Mouse (Mus musculus): ENCODE measurements around the gene Tmod1. TPM values are rescaled to one million over a fixed set of nuclear protein-coding genes. Genes with fewer than 3 reads are reported as not detected.

Tmod1 gene
- polyA plus RNA-seq, 1 experiment = not detected

DNA sequence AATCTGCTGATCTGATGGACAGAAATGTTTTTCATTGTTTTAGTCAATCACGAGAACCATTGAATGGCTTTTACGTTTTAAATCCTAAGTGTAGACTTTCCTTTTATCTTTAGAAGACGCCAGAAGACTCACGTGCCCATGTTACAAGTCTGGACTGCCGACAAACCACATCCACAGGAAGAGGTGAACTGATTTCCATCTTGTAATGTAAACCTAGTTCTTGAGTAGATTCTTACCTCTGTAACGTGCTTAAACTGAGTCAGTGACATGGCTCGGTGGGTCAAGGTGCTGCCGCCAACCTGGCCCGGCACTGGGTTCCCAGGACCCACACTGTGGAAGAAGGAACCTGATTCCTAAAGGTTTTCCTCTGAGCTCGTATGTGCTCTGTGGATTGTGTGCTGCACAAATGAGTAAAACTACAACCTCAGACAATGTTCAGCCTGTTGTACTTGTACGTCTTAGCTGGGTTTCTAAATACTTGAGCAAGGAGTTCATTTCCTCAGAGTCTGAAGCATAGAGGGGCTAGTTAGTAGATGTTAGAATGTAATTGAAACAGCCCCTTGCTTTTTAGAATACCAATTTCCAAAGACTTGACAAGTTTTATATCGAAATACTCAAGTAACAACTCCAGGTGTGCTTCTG is 113.3 kb downstream of the Tmod1 start:
- WGBS = 91% methylated on average over 12 of the region's 12 CpGs
- Histone ChIP-seq H3K4me3 (ENCODE audit: insufficient read depth, low read depth, low read length) (no peak overlapping the region), H3K27ac (ENCODE audit: insufficient read depth, low read depth, low read length) (no peak overlapping the region), H3K4me1 (ENCODE audit: control insufficient read depth, insufficient read depth, low read length) (0 out of 2 replicates have a peak, but pooled peaks cover 4% of the 10 kb centered on the region)
- TF ChIP-seq CTCF (IDR thresholded peaks at IDR 0.05; ENCODE audit: insufficient read depth, low read depth, low read length) = no peak
- no peak for TF ChIP-seq POLR2A (IDR thresholded peaks at IDR 0.05; ENCODE audit: insufficient read depth, low read depth, low read length)

DNA sequence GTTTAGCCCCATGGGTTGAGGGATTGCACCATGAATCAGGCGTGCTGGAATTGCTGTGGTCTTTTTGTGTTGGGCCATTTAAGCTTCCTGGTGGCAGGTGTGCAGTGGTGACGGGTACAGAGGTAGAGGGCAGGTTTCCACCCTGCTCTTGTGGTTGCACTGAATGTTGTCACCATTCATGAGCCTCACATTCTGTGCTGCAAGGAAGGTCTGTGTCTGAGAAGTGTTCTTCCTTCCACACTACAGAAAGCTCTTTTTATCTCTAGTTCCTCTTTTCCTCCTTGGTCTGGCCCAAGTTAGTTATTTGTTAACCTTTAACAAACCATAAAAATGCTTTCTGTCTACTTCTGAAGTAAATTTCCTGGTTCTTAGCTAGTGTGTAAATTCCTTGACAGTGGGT is 125.3 kb downstream of the Tmod1 start:
- Histone ChIP-seq H3K4me1 (ENCODE audit: control insufficient read depth, insufficient read depth, low read length) (no peaks in the 10 kb centered on the region), H3K27ac (ENCODE audit: insufficient read depth, low read depth, low read length) (no peak overlapping the region), H3K4me3 (ENCODE audit: insufficient read depth, low read depth, low read length) (no peak overlapping the region)
- 91% methylated on average over 2 of the region's 2 CpGs for WGBS
- TF ChIP-seq CTCF (IDR thresholded peaks at IDR 0.05; ENCODE audit: insufficient read depth, low read depth, low read length) = no peak

Other genes starting within 250 kb of the Tmod1 start
- not detected in 2 replicates for gene Aldh1b1, start 239.9 kb upstream of the Tmod1 start, polyA plus RNA-seq (2012; ENCODE audit: insufficient read depth, insufficient read length, low replicate concordance, missing spikeins)
- gene Igfbpl1, start 212.0 kb upstream of the Tmod1 start, polyA plus RNA-seq (2012; ENCODE audit: insufficient read depth, insufficient read length, low replicate concordance, missing spikeins) = not detected in 2 replicates
- not detected in 2 replicates for gene Stra6l, start 190.3 kb upstream of the Tmod1 start, polyA plus RNA-seq (2012; ENCODE audit: insufficient read depth, insufficient read length, low replicate concordance, missing spikeins)
- gene Ccdc180, start 148.6 kb upstream of the Tmod1 start, polyA plus RNA-seq (2012; ENCODE audit: insufficient read depth, insufficient read length, low replicate concordance, missing spikeins) = not detected in 2 replicates
- gene Tdrd7, start 73.6 kb upstream of the Tmod1 start, polyA plus RNA-seq (2012; ENCODE audit: insufficient read depth, insufficient read length, low replicate concordance, missing spikeins) = not detected in 2 replicates
- not detected in 2 replicates for gene Ncbp1, start 99.7 kb downstream of the Tmod1 start, polyA plus RNA-seq (2012; ENCODE audit: insufficient read depth, insufficient read length, low replicate concordance, missing spikeins)
- not detected in 2 replicates for gene Tstd2, start 99.8 kb downstream of the Tmod1 start, polyA plus RNA-seq (2012; ENCODE audit: insufficient read depth, insufficient read length, low replicate concordance, missing spikeins)
- gene Xpa, start 157.4 kb downstream of the Tmod1 start, polyA plus RNA-seq (2012; ENCODE audit: insufficient read depth, insufficient read length, low replicate concordance, missing spikeins) = not detected in 2 replicates